Mouse (Mus musculus) forebrain, postnatal 0 days (tissue): Measurements from ENCODE around the gene Slc43a2. TPM values are rescaled to one million over a fixed set of nuclear protein-coding genes. Genes with fewer than 3 reads are reported as not detected.
"Not testable (repeated sequence)": the region's sequence is repeated elsewhere in the genome, so short reads cannot be mapped to it uniquely, and the experiment has no call there.

Experiments used
- ATAC-seq: fragments of 200-750 bp; cut with Nextera tagmentation; 2 replicates; pipeline ENCODE4 v1.8.0; 2017; ENCODE audit warnings: mild to moderate bottlenecking, moderate library complexity
- DNase-seq: peaks from one replicate; pipeline ENCODE4 v3.0.0-alpha.2; 2015
- H3K27ac ChIP-seq: fragments of 300-500 bp; sonication (generic); 2 replicates; pipeline ENCODE4 v1.5.1; 2014; ENCODE audit warnings: low read depth, mild to moderate bottlenecking, antibody characterized with exemption, low read length, moderate library complexity, mixed read lengths
- H3K27me3 ChIP-seq: fragments of 300-500 bp; sonication (generic); 2 replicates; pipeline ENCODE4 v1.6.1; 2014; ENCODE audit warnings: mild to moderate bottlenecking, low read length, mixed read lengths; ENCODE audit not compliant: insufficient read depth
- H3K36me3 ChIP-seq: fragments of 300-500 bp; sonication (generic); 2 replicates; pipeline ENCODE4 v1.6.1; 2014; ENCODE audit warnings: mild to moderate bottlenecking, moderate library complexity; ENCODE audit not compliant: insufficient read depth
- H3K4me1 ChIP-seq: fragments of 300-500 bp; sonication (generic); 2 replicates; pipeline ENCODE4 v1.6.1; 2014; ENCODE audit warnings: antibody characterized with exemption; ENCODE audit not compliant: insufficient read depth
- H3K4me2 ChIP-seq: fragments of 300-500 bp; sonication (generic); 2 replicates; pipeline ENCODE4 v1.6.1; 2014; ENCODE audit warnings: low read depth, mild to moderate bottlenecking, moderate library complexity
- H3K4me3 ChIP-seq: fragments of 300-500 bp; sonication (generic); 2 replicates; pipeline ENCODE4 v1.5.1; 2014; ENCODE audit warnings: low read depth, low read length, mixed read lengths
- H3K9ac ChIP-seq: fragments of 300-500 bp; sonication (generic); 2 replicates; pipeline ENCODE4 v1.6.1; 2014; ENCODE audit warnings: mild to moderate bottlenecking
- H3K9me3 ChIP-seq: fragments of 300-500 bp; sonication (generic); 2 replicates; pipeline ENCODE4 v1.6.1; 2016; ENCODE audit warnings: low read length
- CTCF ChIP-seq: sonication (generic); IDR thresholded peaks from 2 replicates; pipeline ENCODE4 v1.5.1; 2016; ENCODE audit warnings: antibody characterized with exemption, control low read depth, low read depth
- WGBS: fragments of 180-500 bp; shearing (Covaris S2); extraction: QIAGEN DNeasy Blood & Tissue Kit; methylation state at CpG from one replicate; pipeline ENCODE4 v1.1.7; 2014; 5-methylcytosine and 5-hydroxymethylcytosine counted together
- polyA plus RNA-seq: library from polyadenylated mRNA; unstranded; fragments of >200 nt; fragmentation: Nextera tagmentation; extraction: Ambion mirVana; gene quantifications from 2 replicates; pipeline ENCODE4 v1.2.1, GENCODE M21; 2015
- total RNA-seq: library from RNA; depleted of rRNA; stranded (reverse); fragments of >200 nt; gene quantifications from 2 replicates; pipeline ENCODE4 v1.2.3, GENCODE M21; 2014

Gene Slc43a2
- total and polyA plus RNA-seq, 2 experiments from 2014 or later, result 14.1 to 24.0 TPM

GRCm38 (mm10) chr11:75551961-75552441 is 20.5 kb downstream of the Slc43a2 start:
- Histone ChIP-seq H3K4me2 (no peak overlapping the region), H3K4me1 (no peaks in the 10 kb centered on the region), H3K4me3 (no peak overlapping the region), H3K36me3 (peaks cover 28% of the 10 kb centered on the region), H3K27me3 (no peaks in the 10 kb centered on the region), H3K27ac (no peak overlapping the region), H3K9me3 (no peaks in the 10 kb centered on the region), H3K9ac (no peak overlapping the region)
- no peak for DNase-seq
- no peak for TF ChIP-seq CTCF
- peak; percentile 16; the same call in 1 of the 2 replicates for ATAC-seq
- WGBS, result 45% methylated on average over 9 of the region's 9 CpGs

DNA sequence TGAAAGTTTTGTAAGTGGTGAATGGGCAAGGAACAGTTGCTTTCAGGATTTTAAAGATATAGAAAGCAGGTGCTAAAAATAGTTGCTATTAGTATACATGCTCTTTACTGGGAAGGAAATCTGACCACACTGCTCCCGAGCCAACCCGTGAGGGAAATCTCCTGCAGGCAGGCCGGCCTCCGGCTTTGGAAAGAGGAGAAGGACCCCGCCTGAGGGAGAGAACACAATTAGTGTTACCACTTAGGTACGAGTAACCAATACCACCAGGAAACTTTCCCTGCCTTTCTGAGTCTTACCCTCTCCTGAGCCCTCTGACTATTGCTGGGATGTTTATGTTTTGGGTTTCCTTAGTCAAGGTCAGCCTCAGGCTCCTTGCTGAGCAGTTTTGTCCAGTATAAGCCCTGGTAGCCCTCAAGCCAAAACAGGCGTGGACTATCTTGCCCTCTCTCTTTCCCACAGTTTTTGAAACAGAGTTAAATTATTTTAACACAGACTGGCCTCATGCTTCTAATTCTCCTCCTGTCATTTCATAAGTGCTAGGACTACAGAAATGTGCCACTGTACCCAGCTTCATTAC is 21.5 kb downstream of the Slc43a2 start:
- no peak for TF ChIP-seq CTCF

GRCm38 (mm10) chr11:75556006-75556405 is 24.5 kb downstream of the Slc43a2 start:
- H3K4me3 ChIP-seq, H3K4me2 ChIP-seq, ATAC-seq, H3K4me1 ChIP-seq, H3K27me3 ChIP-seq, DNase-seq, H3K27ac ChIP-seq, H3K9me3 ChIP-seq, H3K9ac ChIP-seq: not testable (repeated sequence)
- peaks cover 19% of the 10 kb centered on the region for H3K36me3 ChIP-seq
- WGBS, result 92% methylated on average over 6 of the region's 6 CpGs

More for the DNA sequence above, 21.5 kb downstream of the Slc43a2 start:
- H3K4me1 ChIP-seq, result no peaks in the 10 kb centered on the region
- H3K27ac ChIP-seq, result no peak overlapping the region
- no peaks in the 10 kb centered on the region for H3K27me3 ChIP-seq
- 58% methylated on average over 7 of the region's 7 CpGs for WGBS
- peaks cover 27% of the 10 kb centered on the region for H3K36me3 ChIP-seq
- no peak for DNase-seq
- H3K4me3 ChIP-seq, result no peak overlapping the region
- H3K9me3 ChIP-seq, result no peaks in the 10 kb centered on the region
- H3K4me2 ChIP-seq, result no peak overlapping the region
- no peak overlapping the region for H3K9ac ChIP-seq
- no peak for ATAC-seq

DNA sequence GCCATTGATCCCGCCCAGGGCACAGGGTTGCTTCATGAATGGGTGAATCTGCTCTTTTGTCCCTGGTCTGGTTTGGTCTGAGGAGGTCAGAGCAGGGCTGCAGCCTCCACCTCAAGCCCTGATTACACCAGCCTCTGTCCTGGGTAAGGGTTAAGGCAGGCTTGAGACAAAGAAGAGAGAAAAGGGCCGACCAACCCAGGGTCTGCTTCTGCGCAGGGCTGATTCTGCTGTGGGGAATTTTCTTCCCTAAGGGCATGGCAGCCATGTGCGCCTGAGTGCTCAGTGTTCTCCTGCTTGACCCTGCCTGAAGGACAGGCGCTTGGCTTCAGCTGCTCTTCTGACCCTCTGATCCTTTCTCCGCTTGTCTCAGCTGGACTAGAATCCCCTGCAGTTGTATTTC is 25.6 kb downstream of the Slc43a2 start:
- H3K27me3 ChIP-seq, result no peaks in the 10 kb centered on the region
- peaks cover 15% of the 10 kb centered on the region; the same call in 1 of the 2 replicates for H3K36me3 ChIP-seq
- no peaks in the 10 kb centered on the region for H3K9me3 ChIP-seq
- 88% methylated on average over 6 of the region's 6 CpGs for WGBS
- no peaks in the 10 kb centered on the region for H3K4me1 ChIP-seq
- H3K27ac ChIP-seq, result no peak overlapping the region
- no peak overlapping the region for H3K4me3 ChIP-seq
- H3K9ac ChIP-seq, result no peak overlapping the region
- H3K4me2 ChIP-seq, result no peak overlapping the region
- ATAC-seq (no peak), DNase-seq (no peak)
- TF ChIP-seq CTCF, result no peak

GRCm38 (mm10) chr11:75558101-75558500 is 26.6 kb downstream of the Slc43a2 start:
- H3K36me3 ChIP-seq, result peaks cover 22% of the 10 kb centered on the region
- DNase-seq, result no peak
- no peaks in the 10 kb centered on the region for H3K4me1 ChIP-seq
- no peak overlapping the region for H3K4me2 ChIP-seq
- no peaks in the 10 kb centered on the region for H3K27me3 ChIP-seq
- ATAC-seq, result no peak
- no peak overlapping the region for H3K4me3 ChIP-seq
- no peak overlapping the region for H3K27ac ChIP-seq
- TF ChIP-seq CTCF, result peak; percentile 54
- H3K9ac ChIP-seq, result no peak overlapping the region
- H3K9me3 ChIP-seq, result no peaks in the 10 kb centered on the region
- 84% methylated on average over 1 of the region's 1 CpGs for WGBS

DNA sequence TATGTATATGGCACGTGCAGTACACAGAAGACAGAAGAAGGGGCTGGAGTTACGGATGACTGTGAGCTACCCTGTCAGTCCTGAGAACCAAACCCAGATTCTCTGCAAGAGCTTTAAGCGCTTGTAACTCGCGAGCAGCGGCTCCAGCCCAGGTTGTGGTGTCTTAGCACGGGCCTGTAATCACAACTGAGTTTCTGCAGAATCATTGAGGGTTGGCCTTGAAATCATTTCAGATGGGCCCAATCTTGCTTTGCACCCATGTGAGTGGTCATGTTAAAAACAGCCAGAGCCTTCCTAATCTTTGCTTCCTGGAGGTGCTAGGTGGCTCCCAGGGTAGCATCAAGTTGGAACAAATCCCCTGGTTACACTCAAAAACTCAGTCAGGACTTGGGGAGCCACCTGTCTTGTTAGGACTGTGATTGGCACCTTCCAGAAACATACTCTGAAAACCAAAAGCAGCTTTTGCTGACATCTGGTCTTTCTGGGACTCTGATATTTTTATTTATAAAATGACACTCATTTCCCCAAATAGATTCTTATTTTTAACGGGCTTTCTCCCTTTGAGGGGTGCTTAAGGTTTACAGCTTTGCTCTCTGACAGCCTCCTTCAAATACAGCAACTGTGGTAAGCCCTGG is 28.5 kb downstream of the Slc43a2 start:
- Histone ChIP-seq H3K4me3 (no peak overlapping the region), H3K9me3 (no peaks in the 10 kb centered on the region), H3K36me3 (peaks cover 23% of the 10 kb centered on the region), H3K27me3 (no peaks in the 10 kb centered on the region), H3K4me1 (no peaks in the 10 kb centered on the region), H3K9ac (no peak overlapping the region), H3K4me2 (no peak overlapping the region), H3K27ac (no peak overlapping the region)
- TF ChIP-seq CTCF, result no peak
- 86% methylated on average over 8 of the region's 8 CpGs for WGBS
- DNase-seq (peak; percentile 16), ATAC-seq (peak; percentile 6; the same call in 1 of the 2 replicates)
